Mouse (Mus musculus) midbrain, embryonic 10.5 days (tissue): ENCODE measurements around the gene Fscn2. TPM values are rescaled to one million over a fixed set of nuclear protein-coding genes. Genes with fewer than 3 reads are reported as not detected.
"Not testable (repeated sequence)": the region's sequence is repeated elsewhere in the genome, so short reads cannot be mapped to it uniquely, and the experiment has no call there.

Experiments
- DNase-seq: peaks from one replicate; pipeline ENCODE4 v3.0.0-alpha.2; 2017; ENCODE audit warnings: low spot score
- H3K27ac ChIP-seq: fragments of 300-500 bp; sonication (generic); replicated peaks from 2 replicates; pipeline ENCODE4 v1.5.1; 2016; ENCODE audit warnings: mild to moderate bottlenecking
- H3K27me3 ChIP-seq: fragments of 300-500 bp; sonication (generic); 2 replicates; pipeline ENCODE4 v1.6.1; 2016; ENCODE audit warnings: low read depth, mild to moderate bottlenecking; ENCODE audit not compliant: poor library complexity, severe bottlenecking
- H3K36me3 ChIP-seq: fragments of 300-500 bp; sonication (generic); 2 replicates; pipeline ENCODE4 v1.6.1; 2016; ENCODE audit warnings: mild to moderate bottlenecking, moderate library complexity
- H3K4me1 ChIP-seq: fragments of 300-500 bp; sonication (generic); 2 replicates; pipeline ENCODE4 v1.6.1; 2016
- H3K4me3 ChIP-seq: fragments of 300-500 bp; sonication (generic); 2 replicates; pipeline ENCODE4 v1.5.1; 2016; ENCODE audit warnings: mild to moderate bottlenecking, moderate library complexity
- H3K9me3 ChIP-seq: fragments of 300-500 bp; sonication (generic); replicated peaks from 2 replicates; pipeline ENCODE4 v1.6.1; 2016; ENCODE audit warnings: mild to moderate bottlenecking
- WGBS: fragments of 180-500 bp; shearing (Covaris S2); methylation state at CpG from one replicate; pipeline ENCODE4 v1.1.7; 2016; 5-methylcytosine and 5-hydroxymethylcytosine counted together
- polyA plus RNA-seq: library from polyadenylated mRNA; unstranded; fragments of >200 nt; fragmentation: Nextera tagmentation; extraction: Ambion mirVana; gene quantifications from 2 replicates; pipeline ENCODE4 v1.2.1, GENCODE M21; 2016

Gene Fscn2
- polyA plus RNA-seq, 1 experiment from 2014 or later: 0.62 TPM

- no peak overlapping the region for H3K4me3 ChIP-seq
- H3K27me3 ChIP-seq: no peaks in the 10 kb centered on the region
- H3K4me1 ChIP-seq: no peaks in the 10 kb centered on the region
- no peak overlapping the region for H3K27ac ChIP-seq
- DNase-seq: peak; percentile 8
- WGBS: 87% methylated on average over 6 of the region's 6 CpGs
- H3K9me3 ChIP-seq: peaks cover 15% of the 10 kb centered on the region; the same call in 1 of the 2 replicates
- no peaks in the 10 kb centered on the region for H3K36me3 ChIP-seq
Observed at GRCm38 (mm10) chr11:120335431-120336021, 25.8 kb upstream of the Fscn2 start.

DNA sequence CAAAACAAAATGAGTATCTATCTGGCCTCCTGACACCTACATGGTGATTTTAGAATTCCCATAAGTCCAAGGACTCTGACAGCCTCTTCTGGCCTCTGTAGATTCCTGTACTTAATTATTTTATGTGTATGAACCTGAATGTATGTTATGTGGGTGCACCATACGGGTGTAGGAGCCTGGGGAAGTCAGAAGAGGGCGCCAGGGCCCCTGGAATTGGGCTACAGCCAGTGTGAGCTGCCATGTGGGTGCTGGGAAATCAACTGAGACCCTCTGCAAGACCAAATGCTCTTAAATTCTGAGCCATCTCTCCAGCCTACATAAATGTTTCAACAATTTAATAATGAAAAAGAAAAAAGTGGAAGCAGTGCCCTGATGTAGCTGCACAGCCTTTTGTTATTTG, 23.9 kb upstream of the Fscn2 start:
- peak; percentile 10 for DNase-seq
- no peak overlapping the region for H3K4me3 ChIP-seq
- H3K9me3 ChIP-seq: peaks cover 5% of the 10 kb centered on the region; the same call in 1 of the 2 replicates
- H3K4me1 ChIP-seq: no peaks in the 10 kb centered on the region
- WGBS: 42% methylated on average over 2 of the region's 2 CpGs
- no peaks in the 10 kb centered on the region for H3K36me3 ChIP-seq
- no peak overlapping the region for H3K27ac ChIP-seq
- no peaks in the 10 kb centered on the region for H3K27me3 ChIP-seq

- no peaks in the 10 kb centered on the region for H3K36me3 ChIP-seq
- no peaks in the 10 kb centered on the region for H3K4me1 ChIP-seq
- peaks cover 5% of the 10 kb centered on the region; the same call in 1 of the 2 replicates for H3K9me3 ChIP-seq
- H3K27me3 ChIP-seq: no peaks in the 10 kb centered on the region
- 76% methylated on average over 3 of the region's 3 CpGs for WGBS
- no peak overlapping the region for H3K27ac ChIP-seq
- H3K4me3 ChIP-seq: no peak overlapping the region
- peak; percentile 3 for DNase-seq
Observed at GRCm38 (mm10) chr11:120338786-120339185, 22.5 kb upstream of the Fscn2 start.

GRCm38 (mm10) chr11:120339978-120340513, 21.3 kb upstream of the Fscn2 start:
- WGBS: 93% methylated on average over 10 of the region's 10 CpGs
- peak; percentile 11 for DNase-seq

GRCm38 (mm10) chr11:120341661-120342060, 19.7 kb upstream of the Fscn2 start:
- peaks cover 10% of the 10 kb centered on the region for H3K4me1 ChIP-seq
- peak; percentile 11 for DNase-seq
- H3K4me3 ChIP-seq: no peak overlapping the region
- no peaks in the 10 kb centered on the region for H3K9me3 ChIP-seq
- WGBS: 91% methylated on average over 4 of the region's 4 CpGs
- H3K27me3 ChIP-seq: no peaks in the 10 kb centered on the region
- H3K36me3 ChIP-seq: peaks cover 14% of the 10 kb centered on the region
- H3K27ac ChIP-seq: no peak overlapping the region

More at GRCm38 (mm10) chr11:120339978-120340513, 21.3 kb upstream of the Fscn2 start:
- H3K9me3 ChIP-seq: no peaks in the 10 kb centered on the region; the same call in 1 of the 2 replicates
- peaks cover 5% of the 10 kb centered on the region for H3K36me3 ChIP-seq
- H3K4me3 ChIP-seq: no peak overlapping the region
- H3K4me1 ChIP-seq: peaks cover under 1% of the 10 kb centered on the region; the same call in 1 of the 2 replicates
- H3K27me3 ChIP-seq: no peaks in the 10 kb centered on the region
- no peak overlapping the region for H3K27ac ChIP-seq

DNA sequence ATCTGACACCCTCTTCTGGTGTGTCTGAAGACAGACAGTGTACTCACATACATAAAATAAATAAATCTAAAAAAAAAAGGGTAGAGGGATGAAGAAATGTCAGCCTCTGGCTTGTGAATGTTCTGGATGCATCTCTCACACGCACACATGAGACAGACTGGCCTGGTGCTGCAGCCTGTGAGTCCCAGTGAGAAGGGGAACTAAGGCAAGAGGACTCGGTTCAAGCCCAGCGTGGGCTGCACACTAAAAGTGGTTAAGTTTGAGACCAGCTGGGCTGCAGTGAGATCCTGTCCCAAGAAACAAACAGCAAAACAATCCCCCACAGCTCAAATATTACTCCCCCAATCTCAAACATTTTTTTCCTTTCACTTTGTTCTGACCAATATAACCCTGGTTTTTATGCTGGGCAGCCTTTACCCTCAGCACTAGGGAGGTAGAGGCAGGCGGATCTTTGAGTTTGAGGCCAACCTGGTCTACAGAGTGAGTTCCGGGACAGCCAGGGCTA, 18.6 kb upstream of the Fscn2 start:
- no peak overlapping the region for H3K4me3 ChIP-seq
- peaks cover 14% of the 10 kb centered on the region for H3K4me1 ChIP-seq
- peaks cover 21% of the 10 kb centered on the region for H3K36me3 ChIP-seq
- WGBS: 92% methylated on average over 5 of the region's 5 CpGs
- H3K27me3 ChIP-seq: no peaks in the 10 kb centered on the region
- H3K27ac ChIP-seq: no peak overlapping the region
- DNase-seq: peak; percentile 13
- no peaks in the 10 kb centered on the region for H3K9me3 ChIP-seq

GRCm38 (mm10) chr11:120343519-120344309, 17.6 kb upstream of the Fscn2 start:
- DNase-seq: peak; percentile 20
- 80% methylated on average over 5 of the region's 5 CpGs for WGBS
- H3K36me3 ChIP-seq: peaks cover 23% of the 10 kb centered on the region
- no peak overlapping the region for H3K27ac ChIP-seq
- no peak overlapping the region for H3K4me3 ChIP-seq
- H3K4me1 ChIP-seq: peaks cover 16% of the 10 kb centered on the region
- no peaks in the 10 kb centered on the region for H3K9me3 ChIP-seq
- H3K27me3 ChIP-seq: no peaks in the 10 kb centered on the region

GRCm38 (mm10) chr11:120344310-120344920, 16.9 kb upstream of the Fscn2 start:
- Histone ChIP-seq H3K4me1 (peaks cover 22% of the 10 kb centered on the region), H3K36me3 (peaks cover 23% of the 10 kb centered on the region), H3K27me3 (no peaks in the 10 kb centered on the region), H3K27ac (no peak overlapping the region), H3K4me3 (peak overlapping the region; percentile 9; the same call in 1 of the 2 replicates), H3K9me3 (no peaks in the 10 kb centered on the region)
- peak; percentile 36 for DNase-seq
- 67% methylated on average over 5 of the region's 5 CpGs for WGBS

- H3K36me3 ChIP-seq: peaks cover 23% of the 10 kb centered on the region
- no peaks in the 10 kb centered on the region for H3K27me3 ChIP-seq
- peak overlapping the region; percentile 38 for H3K4me3 ChIP-seq
- no peak overlapping the region for H3K27ac ChIP-seq
- H3K9me3 ChIP-seq: no peaks in the 10 kb centered on the region
- WGBS: 54% methylated on average over 1 of the region's 1 CpGs
- H3K4me1 ChIP-seq: peaks cover 30% of the 10 kb centered on the region
- DNase-seq: peak; percentile 35
Observed at GRCm38 (mm10) chr11:120345067-120345681, 16.2 kb upstream of the Fscn2 start.

- Histone ChIP-seq H3K4me1 (peaks cover 43% of the 10 kb centered on the region), H3K27ac (0 out of 2 replicates have a peak overlapping the region, but pooled peaks have one; percentile 46), H3K36me3 (peaks cover 23% of the 10 kb centered on the region), H3K4me3 (peak overlapping the region; percentile 54)
- H3K27me3 ChIP-seq, H3K9me3 ChIP-seq: not testable (repeated sequence)
- 87% methylated on average over 11 of the region's 13 CpGs for WGBS
- peak; percentile 14 for DNase-seq
Observed at GRCm38 (mm10) chr11:120346383-120347034, 14.8 kb upstream of the Fscn2 start.

DNA sequence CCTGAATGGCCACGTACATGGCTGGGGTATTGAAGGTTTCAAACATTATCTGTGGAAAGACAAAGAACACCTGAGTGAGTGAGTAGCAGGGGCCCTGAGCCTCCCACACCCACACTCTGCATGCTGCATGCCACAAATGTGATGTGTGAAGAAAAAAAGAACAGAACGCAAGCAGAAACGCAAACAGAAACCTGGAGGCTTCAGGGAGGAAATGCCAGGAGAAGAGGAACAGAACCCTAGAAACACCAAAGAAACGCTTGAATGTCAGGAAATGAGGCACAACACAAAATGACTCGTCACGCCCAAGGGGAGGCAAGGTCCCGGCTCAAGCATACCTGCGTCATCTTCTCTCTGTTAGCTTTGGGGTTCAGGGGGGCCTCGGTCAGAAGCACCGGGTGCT, 14.0 kb upstream of the Fscn2 start:
- H3K4me1 ChIP-seq: peaks cover 43% of the 10 kb centered on the region
- H3K27me3 ChIP-seq: no peaks in the 10 kb centered on the region
- no peaks in the 10 kb centered on the region for H3K9me3 ChIP-seq
- peak; percentile 26 for DNase-seq
- 21% methylated on average over 10 of the region's 10 CpGs for WGBS
- peak overlapping the region; percentile 100 for H3K4me3 ChIP-seq
- peaks cover 23% of the 10 kb centered on the region for H3K36me3 ChIP-seq
- peak overlapping the region; percentile 100 for H3K27ac ChIP-seq
